Mouse (Mus musculus) large intestine, adult 2 months (tissue): ENCODE measurements around the gene Klrb1f. TPM values are rescaled to one million over a fixed set of nuclear protein-coding genes. Genes with fewer than 3 reads are reported as not detected.
"Not testable (repeated sequence)": the region's sequence is repeated elsewhere in the genome, so short reads cannot be mapped to it uniquely, and the experiment has no call there.

Source experiments
- DNase-seq: peaks from one replicate; pipeline ENCODE4 v3.0.0-alpha.2; 2012; ENCODE audit warnings: low read depth, low spot score
- WGBS: fragments of 180-500 bp; shearing (Covaris S2); methylation state at CpG from one replicate; pipeline ENCODE4 v1.1.7; 2018; 5-methylcytosine and 5-hydroxymethylcytosine counted together
- polyA plus RNA-seq: library from polyadenylated mRNA; depleted of rRNA; stranded (reverse); fragments of >200 nt; gene quantifications from 2 replicates; pipeline ENCODE4 v1.2.3, GENCODE M21; 2012; rRNA removed

Gene Klrb1f
- polyA plus RNA-seq, result 0.19 and 1.2 TPM in 2 replicates

DNA sequence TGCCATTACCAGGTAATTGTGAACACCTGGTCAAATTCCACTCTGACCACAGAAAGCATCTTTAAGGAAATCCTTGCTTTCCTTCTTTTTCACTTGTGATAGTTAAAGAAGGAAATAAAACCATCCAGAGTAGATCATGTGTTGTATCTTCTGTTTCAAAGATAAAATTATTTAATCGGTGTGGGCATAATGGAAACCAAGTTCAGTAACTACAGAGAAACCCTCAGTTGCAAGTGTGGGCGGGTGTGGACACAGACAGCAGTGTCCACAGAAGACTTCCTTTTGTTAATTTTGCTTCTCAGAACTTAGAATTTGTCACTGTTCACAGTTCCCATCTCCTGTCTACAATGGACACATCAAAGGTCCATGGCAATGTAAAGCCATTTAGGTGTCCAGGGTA is at the start of gene Klrb1f:
Gene Klrb1f (plus strand): TSS at position 301 of the 400 bp plus-strand sequence.
- WGBS, result 84% methylated on average over 2 of the region's 2 CpGs
- DNase-seq, result no peak

DNA sequence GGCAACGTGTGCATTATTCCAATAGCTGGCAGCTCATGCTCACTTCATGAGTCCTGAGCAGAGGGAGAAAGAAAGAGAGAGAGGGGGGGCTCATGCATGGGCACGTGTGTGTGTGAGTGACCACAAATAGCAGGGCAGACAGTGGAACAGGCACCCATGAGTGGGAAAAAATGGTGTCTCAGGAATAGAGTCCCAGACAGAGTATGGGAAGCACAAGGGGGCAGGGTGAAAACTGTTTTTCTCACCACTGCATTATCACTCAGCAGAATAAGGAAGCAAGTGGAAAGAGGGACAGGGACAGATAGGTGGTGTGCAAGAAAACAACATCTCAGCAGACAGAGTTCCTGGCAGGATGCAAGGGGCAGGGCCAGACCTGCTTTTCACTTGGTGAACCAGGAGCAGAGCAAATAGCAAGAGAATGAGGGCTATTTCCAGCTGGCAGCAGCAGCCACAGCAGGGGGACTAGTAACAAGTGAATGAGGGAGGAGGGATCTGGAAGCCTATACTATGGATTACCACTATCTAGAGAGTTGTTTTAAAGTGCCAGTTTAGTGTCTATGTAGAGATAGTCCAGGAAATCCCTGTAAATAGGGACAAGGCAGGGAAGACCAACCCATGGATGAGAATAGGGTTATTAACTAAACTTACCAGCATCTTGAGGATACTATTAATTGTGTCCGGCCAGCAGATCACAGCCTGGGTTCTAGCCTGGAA is 49.5 kb upstream of the Klrb1f start:
- no peak for DNase-seq
- 28% methylated on average over 3 of the region's 3 CpGs for WGBS

DNA sequence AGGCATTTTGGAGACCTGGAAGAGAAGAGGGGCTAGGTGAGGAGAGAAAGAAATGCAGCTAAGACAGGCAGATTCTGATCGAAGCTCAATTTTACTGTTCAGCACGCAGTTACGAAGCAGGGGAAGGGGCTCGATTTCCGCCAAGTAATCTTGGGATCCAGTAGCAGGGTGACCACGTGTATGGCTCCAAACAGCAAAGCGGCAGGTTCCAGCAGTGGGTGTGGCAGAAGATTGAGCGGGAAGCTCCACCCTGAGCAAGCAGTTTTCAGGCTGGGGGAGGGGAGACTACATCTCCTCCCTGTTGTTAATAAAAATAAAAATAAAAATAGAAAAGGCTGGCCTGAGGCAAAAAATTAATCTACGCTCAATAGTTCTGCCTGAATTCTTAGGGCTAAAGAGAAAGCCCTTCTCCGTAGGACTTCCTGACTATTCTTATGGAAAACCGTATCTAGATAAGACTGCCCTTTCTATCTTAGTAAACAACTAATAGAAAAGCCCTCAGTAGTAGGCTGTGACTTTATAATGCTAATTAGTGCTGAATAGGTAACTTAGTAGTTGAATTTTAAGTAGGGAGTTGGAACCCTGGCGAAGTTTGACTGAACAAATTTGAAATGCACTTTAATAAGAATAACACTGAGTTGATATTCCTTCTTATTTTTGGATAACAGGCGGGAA is 48.8 kb upstream of the Klrb1f start:
- DNase-seq, result no peak
- WGBS, result 44% methylated on average over 13 of the region's 13 CpGs

DNA sequence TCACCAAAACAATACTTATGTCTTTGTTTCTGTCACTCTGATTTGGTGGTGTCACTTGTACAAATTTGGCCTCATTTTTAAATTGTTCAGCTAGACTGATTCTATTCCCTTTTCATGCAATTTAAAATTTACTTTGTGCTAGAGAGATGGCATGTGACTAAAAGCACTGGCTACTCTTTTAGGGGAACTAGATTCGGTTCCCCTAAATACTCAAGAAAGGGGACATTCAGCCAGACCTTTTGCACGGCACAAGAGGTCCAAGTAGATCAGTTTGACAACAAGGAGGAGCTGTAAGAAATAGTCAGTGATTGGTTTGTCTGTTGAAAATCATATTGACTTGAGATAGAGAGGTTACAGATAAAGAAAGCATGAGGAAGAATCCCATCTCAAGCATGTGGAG is 44.3 kb upstream of the Klrb1f start:
- 84% methylated on average over 2 of the region's 2 CpGs for WGBS
- no peak for DNase-seq

DNA sequence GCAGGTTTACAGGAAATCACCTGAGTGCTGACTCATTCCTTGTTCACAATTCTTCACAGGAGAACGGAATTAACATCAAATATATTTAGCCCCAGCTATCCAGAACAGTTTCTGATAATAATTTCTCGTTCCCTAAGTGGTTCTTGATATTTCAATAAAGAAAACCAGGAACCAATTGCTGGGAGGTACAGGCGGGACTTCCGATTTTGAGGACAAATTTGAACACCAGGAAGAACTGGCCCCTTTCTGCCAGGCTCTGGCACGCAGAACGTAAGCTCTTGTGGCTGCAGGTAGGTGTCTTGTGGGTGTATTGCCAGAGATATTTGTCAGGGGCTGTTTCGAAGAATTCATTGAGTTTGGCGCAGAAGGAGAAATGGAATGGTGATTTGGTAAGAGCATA is 37.1 kb upstream of the Klrb1f start:
- no peak for DNase-seq
- WGBS, result 91% methylated on average over 8 of the region's 8 CpGs

DNA sequence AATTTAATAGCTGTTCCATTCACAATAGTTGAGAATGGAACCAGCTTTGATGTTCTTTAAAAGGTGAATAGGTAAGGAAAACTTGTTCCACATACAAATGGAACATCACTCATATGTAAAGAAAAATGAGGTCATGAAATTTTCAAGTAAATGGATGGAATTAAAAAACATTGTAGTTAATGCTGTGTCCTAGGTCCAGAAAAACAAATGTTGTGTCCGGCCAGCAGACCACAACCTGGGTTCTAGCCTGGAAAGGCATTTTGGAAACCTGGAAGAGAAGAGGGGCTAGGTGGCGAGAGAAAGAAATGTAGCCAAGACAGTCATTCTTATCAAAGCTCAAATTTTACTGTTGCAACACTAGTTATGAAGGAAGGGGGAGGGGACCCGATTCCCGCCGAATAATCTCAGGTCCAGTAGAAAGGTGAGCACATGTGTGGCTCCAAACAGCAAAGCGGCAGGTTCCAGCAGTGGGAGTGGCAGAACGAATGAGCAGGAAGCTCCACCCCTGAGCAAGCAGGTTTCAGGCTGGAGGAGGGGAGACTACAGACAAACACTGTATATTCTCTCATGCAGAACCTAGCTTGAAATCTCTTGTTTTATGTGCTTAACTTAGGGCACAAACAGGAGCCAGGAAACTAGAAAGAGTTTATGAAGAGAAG is 35.7 kb upstream of the Klrb1f start:
- WGBS, result 32% methylated on average over 7 of the region's 7 CpGs
- not testable (repeated sequence) for DNase-seq

DNA sequence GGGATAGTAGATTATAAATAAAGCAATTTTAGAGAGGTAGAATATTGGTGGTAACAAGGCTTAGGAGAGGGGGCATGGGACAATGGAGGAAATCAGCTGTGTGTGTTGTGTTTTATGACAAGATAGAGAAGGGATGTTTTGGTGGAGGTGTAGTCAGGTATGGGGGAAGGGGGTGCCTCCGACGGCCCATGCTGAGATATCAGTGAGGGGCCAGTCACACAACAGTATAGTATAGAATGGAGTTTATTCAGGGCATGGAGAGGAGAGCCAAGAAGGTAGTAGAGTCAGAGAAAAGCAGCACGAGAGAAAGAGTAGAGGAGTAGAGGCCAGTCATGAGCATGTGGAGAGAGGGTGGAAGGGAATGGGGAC is 35.2 kb upstream of the Klrb1f start:
- WGBS, result 48% methylated on average over 3 of the region's 3 CpGs
- no peak for DNase-seq

DNA sequence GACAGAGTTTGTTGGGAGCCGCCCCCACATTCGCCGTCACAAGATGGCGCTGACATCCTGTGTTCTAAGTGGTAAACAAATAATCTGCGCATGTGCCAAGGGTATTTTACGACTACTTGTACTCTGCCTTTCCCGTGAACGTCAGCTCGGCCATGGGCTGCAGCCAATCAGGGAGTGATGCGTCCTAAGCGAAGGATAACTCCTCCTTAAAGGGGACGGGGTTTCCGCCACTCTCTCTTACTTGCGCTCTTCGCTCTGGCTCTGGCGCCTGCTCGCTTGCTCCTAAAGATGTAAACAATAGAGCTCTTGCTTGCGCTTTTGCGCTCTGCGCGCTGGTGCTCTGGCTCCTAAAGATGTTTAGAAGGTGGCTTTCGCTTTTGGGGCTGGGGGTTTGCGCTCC is 33.7 kb upstream of the Klrb1f start:
- WGBS, result 96% methylated on average over 21 of the region's 23 CpGs
- DNase-seq, result not testable (repeated sequence)

DNA sequence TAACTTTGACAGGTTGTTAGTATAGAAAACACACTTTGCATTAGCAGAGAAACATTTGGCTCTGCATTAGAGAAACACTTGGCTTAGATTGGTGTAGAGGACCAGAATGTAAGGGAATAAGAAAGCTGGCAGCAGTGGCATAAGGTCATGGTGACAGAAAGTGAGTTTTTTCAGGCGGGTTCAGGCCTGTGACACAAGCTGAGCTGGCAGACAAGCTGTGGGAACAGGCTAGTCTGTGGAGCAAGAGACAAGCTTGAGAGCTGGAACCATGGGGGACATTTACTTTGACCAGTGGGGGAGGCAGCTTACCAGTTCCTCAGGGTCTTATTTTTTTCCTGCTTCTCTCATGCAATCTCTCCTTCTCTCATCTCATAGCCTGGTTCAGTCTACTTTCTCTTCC is 32.7 kb upstream of the Klrb1f start:
- no peak for DNase-seq
- WGBS, result 81% methylated on average over 1 of the region's 1 CpGs

DNA sequence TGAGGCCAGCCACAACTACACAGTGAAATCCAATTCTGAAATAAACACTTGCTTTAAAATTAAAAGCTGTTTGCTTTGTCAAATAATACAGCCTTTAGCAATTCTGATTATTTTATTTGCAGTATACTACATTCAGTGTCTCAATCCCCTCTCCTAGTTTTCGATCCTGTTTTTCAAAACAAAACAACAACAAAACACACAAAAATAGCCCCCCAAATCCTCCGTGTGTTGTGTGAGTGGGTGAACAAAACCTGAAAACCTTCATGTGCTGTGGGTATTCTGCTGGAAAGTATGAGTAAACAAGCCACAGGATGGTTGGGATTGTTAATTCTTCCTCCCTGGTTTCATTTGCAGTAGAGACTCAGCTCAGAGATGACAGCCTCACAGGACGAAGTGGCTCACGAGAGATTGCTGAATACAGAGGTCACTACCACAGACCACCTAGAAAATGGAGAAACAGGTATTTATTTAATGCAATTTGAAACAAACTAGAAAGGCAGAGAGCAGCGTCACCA is 31.9 kb upstream of the Klrb1f start:
- 78% methylated on average over 5 of the region's 5 CpGs for WGBS

DNA sequence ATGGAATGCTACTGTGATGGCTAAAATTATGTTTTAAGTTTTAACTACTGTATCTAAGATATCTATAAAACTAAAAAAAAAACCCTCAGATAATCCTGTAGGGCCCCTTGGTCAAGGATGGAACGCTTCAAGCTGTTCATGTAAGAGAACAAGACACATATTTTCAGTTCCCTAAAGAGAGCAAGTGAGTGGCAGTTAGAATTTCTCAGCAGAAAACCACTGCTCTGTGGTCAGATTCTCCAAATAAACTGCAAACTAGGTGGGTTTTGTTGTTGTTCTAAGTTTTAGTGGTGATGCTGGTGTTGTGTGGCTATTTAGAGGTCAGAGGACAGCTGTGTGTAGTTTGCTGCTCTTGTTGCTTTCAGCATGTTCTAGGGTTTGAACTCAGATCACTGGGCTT is 31.3 kb upstream of the Klrb1f start:
- no peak for DNase-seq
- 76% methylated on average over 1 of the region's 1 CpGs for WGBS

More for the DNA sequence above, 31.9 kb upstream of the Klrb1f start:
- no peak for DNase-seq

DNA sequence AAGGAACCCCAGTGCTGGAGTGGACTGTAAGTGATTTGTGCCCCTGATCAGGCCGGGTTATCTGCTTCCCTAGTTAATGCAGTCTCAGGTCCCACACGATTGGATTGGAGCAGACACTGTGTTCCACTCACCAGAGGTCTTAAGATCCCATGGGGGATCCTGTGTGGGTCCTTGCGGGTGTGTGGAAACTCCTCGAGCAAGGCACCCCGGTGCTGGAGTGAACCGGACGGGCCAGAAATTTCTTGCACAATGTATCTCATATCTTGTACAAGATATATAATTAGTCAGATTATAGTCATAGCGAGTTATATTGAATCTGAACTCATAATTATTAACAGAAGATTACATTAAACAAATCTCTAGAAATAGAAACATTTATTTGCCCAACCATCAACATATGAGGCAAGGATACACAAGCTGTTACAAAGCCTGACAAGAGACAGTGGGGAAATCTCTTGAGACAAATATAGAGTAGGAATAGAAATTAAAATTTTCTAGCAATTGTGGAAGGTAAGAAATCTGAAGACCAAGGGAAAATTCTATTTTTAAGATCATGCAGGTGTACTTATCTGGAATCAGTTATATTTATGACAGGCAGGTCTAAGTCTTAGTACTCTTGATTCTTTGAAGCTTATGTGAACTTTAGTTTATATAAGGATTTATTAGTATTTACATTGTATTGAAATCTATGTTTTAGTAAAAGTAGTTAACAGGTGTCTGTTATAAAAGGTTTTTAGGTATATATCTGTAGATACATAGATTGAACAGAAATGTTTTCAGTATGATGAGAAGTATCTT is 18.1 kb upstream of the Klrb1f start:
- 81% methylated on average over 8 of the region's 8 CpGs for WGBS
- no peak for DNase-seq

DNA sequence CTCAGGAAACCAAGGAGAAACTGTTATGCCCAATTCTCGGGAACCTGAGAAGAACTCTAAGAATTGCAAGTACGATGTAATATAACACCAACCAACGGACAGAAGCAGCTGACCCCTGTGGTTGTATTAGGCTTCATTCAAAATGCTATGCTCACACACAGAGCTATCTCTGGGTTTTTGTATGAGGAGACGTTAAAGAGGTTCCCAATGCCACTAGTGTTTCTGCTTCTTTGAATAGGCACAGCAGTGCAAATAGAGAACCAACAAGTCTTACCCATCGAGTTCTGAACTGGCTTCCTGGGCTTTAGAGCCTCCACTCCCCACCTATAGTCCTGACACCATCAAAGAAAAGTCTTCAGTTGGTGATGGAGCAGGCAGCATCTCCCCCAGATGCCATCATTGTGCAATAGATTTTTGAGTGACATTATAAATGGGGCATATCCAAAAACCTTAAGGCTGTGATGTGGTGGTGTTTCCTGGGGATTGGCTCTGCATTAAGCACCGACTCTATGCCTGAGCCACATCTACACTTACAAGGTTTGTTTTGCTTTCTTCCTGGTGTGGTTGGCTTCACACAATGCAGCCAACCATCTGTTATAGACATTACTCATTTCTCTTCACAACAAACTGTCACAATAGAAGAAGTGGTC is 15.4 kb upstream of the Klrb1f start:
- 79% methylated on average over 6 of the region's 6 CpGs for WGBS
- DNase-seq, result no peak

DNA sequence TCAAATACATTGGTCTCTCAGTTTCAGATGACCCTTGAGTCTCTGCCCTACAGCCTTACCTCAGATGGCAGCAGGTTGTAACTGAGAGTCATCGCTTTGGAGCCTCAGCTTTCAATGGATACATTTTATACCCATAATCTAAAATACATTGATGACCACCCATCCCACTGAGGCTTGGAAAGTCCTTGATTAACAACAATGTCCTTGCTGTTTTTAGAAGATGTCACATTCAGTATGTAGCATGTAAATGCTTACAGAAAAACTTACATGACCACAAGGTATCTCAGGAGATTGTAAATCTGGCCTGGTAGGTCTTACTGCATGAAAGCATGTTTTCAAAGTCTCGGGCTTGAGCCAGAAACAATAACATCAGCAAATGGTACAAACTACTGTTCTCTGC is 14.7 kb upstream of the Klrb1f start:
- 73% methylated on average over 2 of the region's 2 CpGs for WGBS
- no peak for DNase-seq

DNA sequence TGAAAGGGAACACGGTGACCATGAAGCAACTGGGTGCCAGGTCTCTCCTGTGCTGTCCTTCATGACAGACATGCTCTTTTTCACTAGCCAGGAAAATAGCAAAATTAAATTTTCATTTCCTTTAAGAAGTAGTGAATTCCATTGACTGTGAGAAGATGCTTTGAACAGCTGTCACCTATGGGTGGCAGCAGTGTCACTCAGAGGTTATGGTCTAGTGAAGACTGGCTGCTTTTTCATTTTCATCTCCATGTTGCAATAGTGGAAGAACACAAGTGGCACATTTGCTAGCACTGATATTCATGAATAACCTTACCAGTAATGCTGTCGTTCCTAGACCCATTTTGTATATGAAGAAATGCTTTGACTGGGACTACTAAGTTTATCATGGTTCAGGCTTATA is 12.3 kb upstream of the Klrb1f start:
- no peak for DNase-seq
- WGBS, result 73% methylated on average over 2 of the region's 2 CpGs

DNA sequence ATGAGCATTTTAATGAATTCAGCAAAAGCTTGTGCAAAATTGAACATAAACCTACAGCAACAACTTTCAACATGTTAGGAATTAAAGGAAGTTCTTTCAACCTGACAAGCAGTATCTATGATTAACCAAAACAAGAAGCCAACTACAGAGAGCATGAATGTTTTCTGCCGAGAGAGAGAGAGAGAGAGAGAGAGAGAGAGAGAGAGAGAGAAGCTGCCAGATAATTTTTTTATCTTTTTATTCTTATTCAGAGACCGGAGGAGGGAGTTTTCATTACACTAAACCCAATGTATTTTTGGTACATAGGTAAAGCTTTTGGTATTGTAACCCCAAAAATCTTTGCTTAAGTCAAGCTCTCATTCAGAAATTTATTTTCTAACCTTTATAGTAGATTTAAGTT is 10.7 kb upstream of the Klrb1f start:
- 77% methylated on average over 2 of the region's 2 CpGs for WGBS
- no peak for DNase-seq

DNA sequence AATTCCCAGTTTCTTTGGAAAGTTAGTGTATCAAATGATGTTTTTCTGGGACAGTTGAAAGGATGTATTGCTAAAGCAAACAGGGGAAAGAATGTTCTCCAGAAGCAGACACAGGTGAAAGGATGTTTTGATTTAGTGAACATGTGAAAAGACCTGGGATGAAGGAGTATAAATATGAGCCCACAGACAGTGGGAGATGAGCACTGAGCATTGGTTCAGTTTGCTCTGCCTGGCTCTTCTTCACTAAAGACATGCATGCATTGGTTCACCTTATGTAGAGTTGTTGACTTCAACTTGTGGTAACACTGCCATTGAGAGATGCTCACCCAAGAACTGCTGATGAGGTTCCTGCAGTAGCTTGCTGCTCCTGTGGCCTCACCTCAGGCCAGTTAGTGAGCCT is 9.4 kb upstream of the Klrb1f start:
- DNase-seq, result no peak

DNA sequence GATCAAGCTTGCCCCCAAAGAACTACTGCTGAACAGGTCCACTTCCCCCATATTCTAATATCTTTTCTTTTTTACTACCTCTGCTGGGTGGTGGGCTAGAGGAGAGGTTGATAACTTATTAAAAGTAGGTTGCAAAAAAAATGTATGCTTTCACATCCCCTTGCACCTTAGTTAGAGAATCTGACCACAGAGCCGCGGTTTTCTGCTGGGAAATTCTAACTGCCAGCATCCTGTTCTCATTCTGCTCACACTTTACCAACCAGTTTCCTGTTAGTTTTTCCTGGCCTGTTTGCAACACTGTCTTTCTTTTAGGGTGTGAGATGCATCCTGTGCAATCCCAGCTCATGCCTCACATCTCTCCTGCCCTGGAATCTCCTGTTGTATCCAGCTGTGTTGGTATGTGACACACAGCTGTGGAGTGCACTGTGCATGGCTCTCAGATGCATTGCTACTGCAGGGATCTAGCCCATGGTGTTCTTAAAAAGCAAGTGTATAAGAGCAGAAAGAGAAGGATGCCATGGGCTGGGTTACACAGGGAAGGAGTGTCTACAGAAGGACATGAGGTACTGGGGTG is 8.7 kb upstream of the Klrb1f start:
- WGBS, result 80% methylated on average over 2 of the region's 2 CpGs
- no peak for DNase-seq

DNA sequence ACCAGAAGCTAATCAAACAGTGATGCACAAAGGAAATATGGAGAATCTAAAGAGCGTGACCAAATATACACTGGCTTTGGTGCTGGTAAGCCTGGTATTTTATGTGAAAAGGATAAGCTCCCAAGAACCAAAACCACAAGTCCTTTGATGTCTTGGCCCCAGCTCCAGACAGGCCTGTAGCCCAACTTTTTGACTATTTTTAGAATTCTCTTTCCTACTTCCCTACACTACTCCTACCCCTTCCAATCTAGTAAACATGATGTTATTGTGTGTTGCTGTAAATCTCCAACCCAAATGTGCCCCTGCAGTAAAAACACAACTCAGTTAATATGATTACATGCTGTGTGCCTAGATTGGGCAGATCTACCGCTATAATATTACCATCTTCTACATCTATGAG is 4.2 kb upstream of the Klrb1f start:
- no peak for DNase-seq
- 94% methylated on average over 2 of the region's 2 CpGs for WGBS
